Mouse (Mus musculus) CH12.LX (cell line): Measurements from ENCODE around the gene Nadk2. TPM values are rescaled to one million over a fixed set of nuclear protein-coding genes. Genes with fewer than 3 reads are reported as not detected.

Experiments used
- DNase-seq: peaks from one replicate; pipeline ENCODE4 v3.0.0-alpha.2; 2013; ENCODE audit errors: extremely low read depth
- H3K27ac ChIP-seq: 2 replicates; pipeline ENCODE4 v1.5.1; 2012; ENCODE audit warnings: low read depth, mild to moderate bottlenecking, control low read depth, moderate library complexity; ENCODE audit not compliant: insufficient read depth
- H3K27me3 ChIP-seq: replicated peaks from 2 replicates; pipeline ENCODE3; 2012; ENCODE audit warnings: inconsistent platforms
- H3K36me3 ChIP-seq, 2 experiments: replicated peaks in 1 of 2; 2 replicates each; pipeline versions ENCODE3 to v1.6.1; 2012; ENCODE audit warnings: inconsistent platforms in 1 of 2, low read length in 1 of 2, mild to moderate bottlenecking in 1 of 2, mixed read lengths in 1 of 2, moderate library complexity in 1 of 2; ENCODE audit not compliant: control insufficient read depth in 1 of 2, insufficient read depth in 1 of 2
- H3K4me1 ChIP-seq, 2 experiments: 2 replicates each; pipeline ENCODE4 v1.6.1; 2012; ENCODE audit warnings: inconsistent platforms in 1 of 2, moderate library complexity in 1 of 2; ENCODE audit not compliant: insufficient read depth in 2 of 2, control insufficient read depth in 1 of 2
- H3K4me2 ChIP-seq: 2 replicates; pipeline ENCODE4 v1.6.1; 2012; ENCODE audit warnings: low read depth, mild to moderate bottlenecking, control low read depth; ENCODE audit not compliant: poor library complexity, insufficient read depth, severe bottlenecking
- H3K4me3 ChIP-seq, 3 experiments: fragments of 150-350 bp in 1 of 3; sonication (generic) in 1 of 3; replicated peaks in 1 of 3; 2 replicates each; pipeline versions ENCODE3 to v1.5.1; 2011 to 2012; ENCODE audit warnings: low read depth in 2 of 3, low read length in 2 of 3, mild to moderate bottlenecking in 2 of 3, moderate library complexity in 2 of 3, control low read depth in 1 of 3, improper control_type of control experiment in 1 of 3, inconsistent platforms in 1 of 3, mixed read lengths in 1 of 3; ENCODE audit not compliant: poor library complexity in 1 of 3
- H3K79me2 ChIP-seq: replicated peaks from 2 replicates; pipeline ENCODE4 v1.6.1; 2012; ENCODE audit warnings: mild to moderate bottlenecking, moderate library complexity; ENCODE audit not compliant: control insufficient read depth, poor library complexity, insufficient read depth, severe bottlenecking; ENCODE audit errors: extremely low read depth
- H3K9ac ChIP-seq: 2 replicates; pipeline ENCODE4 v1.6.1; 2012; ENCODE audit warnings: low read depth, mild to moderate bottlenecking, control low read depth, moderate library complexity; ENCODE audit not compliant: insufficient read depth
- H3K9me3 ChIP-seq: replicated peaks from 2 replicates; pipeline ENCODE3; 2012; ENCODE audit warnings: low read length, inconsistent platforms, mixed read lengths
- BHLHE40 ChIP-seq: IDR thresholded peaks from 2 replicates; pipeline ENCODE4 v1.6.1; 2011; ENCODE audit warnings: mild to moderate bottlenecking, low read depth, low read length, improper control_type of control experiment
- CHD1 ChIP-seq: IDR thresholded peaks from 2 replicates; pipeline ENCODE4 v1.6.1; 2012; ENCODE audit warnings: low read depth, low read length, improper control_type of control experiment, inconsistent platforms
- CHD2 ChIP-seq: IDR thresholded peaks from 2 replicates; pipeline ENCODE4 v1.6.1; 2011; ENCODE audit warnings: low read length, improper control_type of control experiment
- CTCF ChIP-seq, 2 experiments: IDR thresholded peaks in 1 of 2; conservative IDR thresholded peaks in 1 of 2; 2 replicates each; pipeline ENCODE4 v1.5.1; 2011 to 2012; ENCODE audit warnings: low read depth in 2 of 2, low read length in 2 of 2, improper control_type of control experiment in 1 of 2, inconsistent platforms in 1 of 2, mild to moderate bottlenecking in 1 of 2, moderate library complexity in 1 of 2
- E2F4 ChIP-seq: IDR thresholded peaks from 2 replicates; pipeline ENCODE4 v1.6.1; 2011; ENCODE audit warnings: low read depth, low read length, improper control_type of control experiment; ENCODE audit not compliant: insufficient replicate concordance
- ETS1 ChIP-seq: conservative IDR thresholded peaks from 2 replicates; pipeline ENCODE4 v1.6.1; 2012; ENCODE audit warnings: low read depth, mild to moderate bottlenecking, inconsistent platforms, low read length, improper control_type of control experiment, moderate library complexity
- HCFC1 ChIP-seq: IDR thresholded peaks from 2 replicates; pipeline ENCODE4 v1.6.1; 2012; ENCODE audit warnings: low read depth, mild to moderate bottlenecking, inconsistent platforms, low read length, improper control_type of control experiment
- IRF4 ChIP-seq: IDR thresholded peaks from 2 replicates; pipeline ENCODE4 v1.6.1; 2014; ENCODE audit warnings: low read depth, mild to moderate bottlenecking, inconsistent platforms, low read length, improper control_type of control experiment
- JUND ChIP-seq: conservative IDR thresholded peaks from 2 replicates; pipeline ENCODE4 v1.6.1; 2011; ENCODE audit warnings: low read depth, low read length, improper control_type of control experiment
- MYC ChIP-seq: IDR thresholded peaks from 2 replicates; pipeline ENCODE4 v1.6.1; 2011; ENCODE audit warnings: low read depth, mild to moderate bottlenecking, improper control_type of control experiment, low read length
- NELFE ChIP-seq: IDR thresholded peaks from 2 replicates; pipeline ENCODE4 v1.6.1; 2011; ENCODE audit warnings: low read depth, low read length, improper control_type of control experiment
- NRF1 ChIP-seq: IDR thresholded peaks from 2 replicates; pipeline ENCODE4 v1.6.1; 2014; ENCODE audit warnings: low read depth, mild to moderate bottlenecking, inconsistent platforms, low read length, improper control_type of control experiment, moderate library complexity
- RCOR1 ChIP-seq: conservative IDR thresholded peaks from 2 replicates; pipeline ENCODE4 v1.6.1; 2012; ENCODE audit warnings: low read depth, mild to moderate bottlenecking, inconsistent platforms, low read length, improper control_type of control experiment
- TBP ChIP-seq: conservative IDR thresholded peaks from 2 replicates; pipeline ENCODE4 v1.6.1; 2011; ENCODE audit warnings: low read depth, low read length, improper control_type of control experiment
- UBTF ChIP-seq: IDR thresholded peaks from 2 replicates; pipeline ENCODE4 v1.6.1; 2012; ENCODE audit warnings: low read depth, mild to moderate bottlenecking, inconsistent platforms, low read length, improper control_type of control experiment, moderate library complexity
- USF1 ChIP-seq: IDR thresholded peaks from 2 replicates; pipeline ENCODE4 v1.6.1; 2014; ENCODE audit warnings: low read depth, mild to moderate bottlenecking, inconsistent platforms, low read length, improper control_type of control experiment
- ZMIZ1 ChIP-seq: IDR thresholded peaks from 2 replicates; pipeline ENCODE4 v1.6.1; 2012; ENCODE audit warnings: low read depth, mild to moderate bottlenecking, inconsistent platforms, low read length, improper control_type of control experiment
- dilution Hi-C: fragments of 300-500 bp; cut with MboI; formaldehyde crosslinking; loops from 2 replicates; pipeline ENCODE4 v1.14.3; 2020; ENCODE audit warnings: low sequenced_read_pairs; ENCODE audit not compliant: extremely low pct_unique_long_range_greater_than_20kb, extremely low pct_ligation_motif_present
- in situ Hi-C: fragments of 300-500 bp; cut with MboI; formaldehyde crosslinking; loops from 3 replicates; pipeline ENCODE4 v1.14.3; 2019; ENCODE audit warnings: low sequenced_read_pairs, low pct_ligation_motif_present, low pct_unique_long_range_greater_than_20kb, mixed read lengths
- polyA plus RNA-seq: library from polyadenylated mRNA; unstranded; fragments of >175 nt; gene quantifications from 2 replicates; pipeline ENCODE4 v1.2.1, GENCODE M21; 2012; ENCODE audit warnings: low read depth; ENCODE audit not compliant: insufficient read length
- total RNA-seq, 2 experiments: library from RNA; depleted of rRNA; stranded (reverse); fragments of 300-350 nt in 1 of 2; fragments of >200 nt in 1 of 2; gene quantifications; 2 replicates each; pipeline ENCODE4 v1.2.3; 2012 to 2014

Gene Nadk2
- total and polyA plus RNA-seq, 3 experiments, result 22.6 to 35.1 (median 30.1) TPM

- dilution Hi-C loops, result no loop called here
- Histone ChIP-seq H3K27ac (no peak overlapping the region), H3K36me3 (peaks cover 25 to 71% of the 10 kb centered on the region in 2 experiments), H3K9me3 (no peaks in the 10 kb centered on the region), H3K4me1 (no peaks in the 10 kb centered on the region), H3K27me3 (no peaks in the 10 kb centered on the region), H3K4me2 (no peak overlapping the region), H3K9ac (no peak overlapping the region), H3K4me3 (no peak overlapping the region), H3K79me2 (no peaks in the 10 kb centered on the region)
- in situ Hi-C loops, result no loop called here
- no peak for DNase-seq
- TF ChIP-seq USF1 (no peak), E2F4 (no peak)
Observed at GRCm38 (mm10) chr15:9110526-9111347, 39.7 kb downstream of the Nadk2 start.

- no peak for DNase-seq
- in situ Hi-C loops, result no loop called here
- Histone ChIP-seq H3K27me3 (no peaks in the 10 kb centered on the region), H3K79me2 (no peaks in the 10 kb centered on the region), H3K27ac (no peak overlapping the region), H3K4me3 (no peak overlapping the region)
- TF ChIP-seq JUND (no peak), TBP (no peak)
- TF ChIP-seq, all 38 proteins: peak for 0
- H3K9ac ChIP-seq, result no peak overlapping the region
- H3K4me2 ChIP-seq, result no peak overlapping the region
- H3K4me1 ChIP-seq, result no peaks in the 10 kb centered on the region
- H3K36me3 ChIP-seq, result peaks cover 31 to 74% of the 10 kb centered on the region in 2 experiments
- no peaks in the 10 kb centered on the region for H3K9me3 ChIP-seq
- dilution Hi-C loops, result no loop called here
Observed at GRCm38 (mm10) chr15:9111648-9112047, 40.6 kb downstream of the Nadk2 start.

- Histone ChIP-seq H3K4me3 (no peak overlapping the region), H3K4me2 (no peak overlapping the region), H3K79me2 (no peaks in the 10 kb centered on the region), H3K27ac (no peak overlapping the region), H3K4me1 (no peaks in the 10 kb centered on the region), H3K9ac (no peak overlapping the region), H3K27me3 (no peaks in the 10 kb centered on the region), H3K9me3 (no peaks in the 10 kb centered on the region), H3K36me3 (peaks cover 38 to 77% of the 10 kb centered on the region in 2 experiments)
- dilution Hi-C loops, result no loop called here
- DNase-seq, result no peak
- in situ Hi-C loops, result no loop called here
- TF ChIP-seq JUND (no peak), NRF1 (no peak), TBP (no peak), RCOR1 (no peak), UBTF (no peak), BHLHE40 (no peak), NELFE (no peak), USF1 (no peak), ZMIZ1 (no peak), CHD2 (no peak), ETS1 (no peak), MYC (no peak), CTCF (conservative IDR thresholded peaks at IDR 0.05 in 1 of 2, IDR thresholded peaks at IDR 0.05 in 1 of 2; ENCODE audit: low read depth in 2 of 2, low read length in 2 of 2) (no peak), HCFC1 (no peak), IRF4 (no peak), CHD1 (no peak)
Observed at GRCm38 (mm10) chr15:9113556-9113955, 42.5 kb downstream of the Nadk2 start.
